Mouse (Mus musculus) kidney, embryonic 14.5 days (tissue): ENCODE measurements around the gene Shank3. TPM values are rescaled to one million over a fixed set of nuclear protein-coding genes. Genes with fewer than 3 reads are reported as not detected.
A peak's percentile ranks its signal among the peaks of the same experiment; 100 is the strongest.

Experiments used
- ATAC-seq: fragments of 200-750 bp; cut with Nextera tagmentation; 2 replicates; pipeline ENCODE4 v1.8.0; 2017; ENCODE audit warnings: moderate number of reproducible peaks, mild to moderate bottlenecking, moderate TSS enrichment, moderate library complexity; ENCODE audit not compliant: low FRiP score, low TSS enrichment
- H3K27ac ChIP-seq: fragments of 300-500 bp; sonication (generic); 2 replicates; pipeline ENCODE4 v1.5.1; 2014; ENCODE audit warnings: low read depth, mild to moderate bottlenecking, low read length, moderate library complexity, mixed read lengths
- H3K27me3 ChIP-seq: fragments of 300-500 bp; sonication (generic); 2 replicates; pipeline ENCODE4 v1.6.1; 2014; ENCODE audit warnings: mild to moderate bottlenecking, low read length; ENCODE audit not compliant: control insufficient read depth, insufficient read depth
- H3K36me3 ChIP-seq: fragments of 300-500 bp; sonication (generic); 2 replicates; pipeline ENCODE4 v1.6.1; 2014; ENCODE audit warnings: low read length, mixed read lengths; ENCODE audit not compliant: control insufficient read depth, insufficient read depth
- H3K4me1 ChIP-seq: fragments of 300-500 bp; sonication (generic); 2 replicates; pipeline ENCODE4 v1.6.1; 2014; ENCODE audit warnings: low read length, mixed read lengths; ENCODE audit not compliant: control insufficient read depth, insufficient read depth
- H3K4me2 ChIP-seq: fragments of 300-500 bp; sonication (generic); replicated peaks from 2 replicates; pipeline ENCODE4 v1.6.1; 2014; ENCODE audit warnings: low read depth, mild to moderate bottlenecking, low read length
- H3K4me3 ChIP-seq: fragments of 300-500 bp; sonication (generic); 2 replicates; pipeline ENCODE4 v1.5.1; 2014; ENCODE audit warnings: mild to moderate bottlenecking, low read length
- H3K9ac ChIP-seq: fragments of 300-500 bp; sonication (generic); 2 replicates; pipeline ENCODE4 v1.6.1; 2014; ENCODE audit warnings: low read depth, mild to moderate bottlenecking, low read length, moderate library complexity
- H3K9me3 ChIP-seq: fragments of 300-500 bp; sonication (generic); 2 replicates; pipeline ENCODE4 v1.6.1; 2016; ENCODE audit warnings: low read length; ENCODE audit not compliant: control insufficient read depth
- WGBS: fragments of 180-500 bp; shearing (Covaris S2); extraction: QIAGEN DNeasy Blood & Tissue Kit; methylation state at CpG from one replicate; pipeline ENCODE4 v1.1.7; 2014; 5-methylcytosine and 5-hydroxymethylcytosine counted together
- polyA plus RNA-seq: library from polyadenylated mRNA; unstranded; fragments of >200 nt; fragmentation: Nextera tagmentation; extraction: Ambion mirVana; gene quantifications from 2 replicates; pipeline ENCODE4 v1.2.1, GENCODE M21; 2014

Gene Shank3
- polyA plus RNA-seq, 1 experiment from 2014 or later = 2.5 TPM

DNA sequence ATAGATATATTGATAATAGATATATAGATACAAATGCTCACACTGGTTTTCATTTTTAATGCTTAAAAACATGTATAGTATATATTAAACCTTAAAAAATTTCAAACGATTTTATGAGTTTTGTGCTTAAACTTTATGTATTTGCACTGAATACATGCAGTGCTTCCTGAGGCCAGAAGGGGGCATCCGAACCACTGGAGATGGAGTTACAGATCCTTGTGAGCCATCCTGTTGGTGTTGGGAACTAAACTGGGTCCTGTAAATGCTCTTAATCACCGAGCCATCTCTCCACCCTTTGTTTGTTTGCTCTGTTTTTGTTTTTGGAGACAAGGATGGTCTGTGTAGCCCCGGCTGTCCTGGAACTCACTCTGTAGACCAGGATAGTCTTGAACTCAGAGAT lies 4.5 kb upstream of the Shank3 start:
- ATAC-seq = no peak
- no peaks in the 10 kb centered on the region for H3K9me3 ChIP-seq
- H3K9ac ChIP-seq = no peak overlapping the region
- WGBS = 84% methylated on average over 4 of the region's 4 CpGs
- H3K4me2 ChIP-seq = no peak overlapping the region
- H3K4me3 ChIP-seq = no peak overlapping the region
- H3K36me3 ChIP-seq = no peaks in the 10 kb centered on the region
- H3K27ac ChIP-seq = no peak overlapping the region
- peaks cover 12% of the 10 kb centered on the region; the same call in 1 of the 2 replicates for H3K4me1 ChIP-seq
- peaks cover 25% of the 10 kb centered on the region for H3K27me3 ChIP-seq

DNA sequence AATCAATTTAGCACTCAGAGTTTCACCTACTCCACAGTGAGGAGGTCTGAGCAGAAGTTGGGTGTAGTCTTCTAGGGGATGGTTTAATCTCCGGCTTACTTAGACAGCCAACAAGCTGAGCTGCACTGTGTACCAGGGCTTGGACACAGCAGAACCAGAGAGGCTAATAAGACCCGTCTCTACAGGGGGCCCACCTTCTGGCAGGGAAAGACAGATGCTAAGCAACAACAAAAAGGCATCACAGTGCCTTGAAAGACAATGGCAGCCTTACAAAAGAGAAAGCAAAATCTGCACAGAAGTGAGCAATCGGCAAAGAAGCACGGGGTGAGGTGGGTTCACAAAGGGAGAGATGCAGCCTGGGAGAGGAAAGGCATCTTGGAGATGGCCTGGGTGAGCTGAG lies 3.3 kb upstream of the Shank3 start:
- peaks cover 16% of the 10 kb centered on the region; the same call in 1 of the 2 replicates for H3K4me1 ChIP-seq
- WGBS = 64% methylated on average over 4 of the region's 4 CpGs
- no peaks in the 10 kb centered on the region for H3K9me3 ChIP-seq
- H3K27me3 ChIP-seq = peaks cover 32% of the 10 kb centered on the region
- no peak overlapping the region for H3K4me3 ChIP-seq
- no peaks in the 10 kb centered on the region for H3K36me3 ChIP-seq
- ATAC-seq = no peak
- no peak overlapping the region for H3K4me2 ChIP-seq
- no peak overlapping the region for H3K9ac ChIP-seq
- H3K27ac ChIP-seq = no peak overlapping the region; the same call in 1 of the 2 replicates

DNA sequence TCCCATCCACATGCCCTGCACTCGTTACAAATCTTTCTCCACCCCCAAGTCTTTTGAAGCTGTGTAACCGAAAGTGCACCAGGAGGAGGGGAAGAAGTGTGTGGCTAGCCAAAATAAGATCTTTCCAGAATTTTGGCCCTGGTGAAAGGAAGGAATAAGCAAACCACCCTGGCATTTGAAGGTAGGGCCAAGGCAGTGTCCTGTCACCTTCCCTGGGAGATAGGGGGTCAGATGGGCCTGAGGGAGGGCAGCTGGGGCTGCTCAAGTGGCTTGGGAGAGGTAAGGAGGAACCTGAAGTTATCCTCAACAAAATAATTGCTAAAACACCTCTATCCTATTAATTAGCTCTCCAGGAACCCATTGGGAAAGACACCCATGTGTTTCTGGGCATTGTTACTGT lies 2.6 kb upstream of the Shank3 start:
- Histone ChIP-seq H3K9me3 (no peaks in the 10 kb centered on the region), H3K4me1 (peaks cover 16% of the 10 kb centered on the region; the same call in 1 of the 2 replicates), H3K4me2 (no peak overlapping the region), H3K9ac (no peak overlapping the region), H3K36me3 (no peaks in the 10 kb centered on the region), H3K4me3 (no peak overlapping the region), H3K27me3 (peaks cover 36% of the 10 kb centered on the region), H3K27ac (peak overlapping the region; percentile 25; the same call in 1 of the 2 replicates)
- no peak for ATAC-seq
- WGBS = 28% methylated on average over 2 of the region's 2 CpGs

GRCm38 (mm10) chr15:89497391-89498048 lies 1.9 kb upstream of the Shank3 start:
- no peak overlapping the region for H3K4me2 ChIP-seq
- H3K27me3 ChIP-seq = peaks cover 36% of the 10 kb centered on the region
- no peaks in the 10 kb centered on the region for H3K9me3 ChIP-seq
- peak overlapping the region; percentile 55; the same call in 1 of the 2 replicates for H3K4me3 ChIP-seq
- no peaks in the 10 kb centered on the region for H3K36me3 ChIP-seq
- H3K9ac ChIP-seq = peak overlapping the region; percentile 78; the same call in 1 of the 2 replicates
- H3K27ac ChIP-seq = peak overlapping the region; percentile 25; the same call in 1 of the 2 replicates
- peak; percentile 9 for ATAC-seq
- H3K4me1 ChIP-seq = peaks cover 16% of the 10 kb centered on the region; the same call in 1 of the 2 replicates
- 23% methylated on average over 4 of the region's 4 CpGs for WGBS

GRCm38 (mm10) chr15:89498049-89498960 lies 1.1 kb upstream of the Shank3 start:
- 4% methylated on average over 40 of the region's 41 CpGs for WGBS
- Histone ChIP-seq H3K4me1 (peaks cover 16% of the 10 kb centered on the region; the same call in 1 of the 2 replicates), H3K27ac (peak overlapping the region; percentile 1; the same call in 1 of the 2 replicates), H3K9me3 (no peaks in the 10 kb centered on the region), H3K36me3 (no peaks in the 10 kb centered on the region), H3K4me2 (peak overlapping the region; percentile 90), H3K9ac (peak overlapping the region; percentile 78), H3K4me3 (peak overlapping the region; percentile 55), H3K27me3 (peaks cover 36% of the 10 kb centered on the region)
- peak; percentile 2; the same call in 1 of the 2 replicates for ATAC-seq

DNA sequence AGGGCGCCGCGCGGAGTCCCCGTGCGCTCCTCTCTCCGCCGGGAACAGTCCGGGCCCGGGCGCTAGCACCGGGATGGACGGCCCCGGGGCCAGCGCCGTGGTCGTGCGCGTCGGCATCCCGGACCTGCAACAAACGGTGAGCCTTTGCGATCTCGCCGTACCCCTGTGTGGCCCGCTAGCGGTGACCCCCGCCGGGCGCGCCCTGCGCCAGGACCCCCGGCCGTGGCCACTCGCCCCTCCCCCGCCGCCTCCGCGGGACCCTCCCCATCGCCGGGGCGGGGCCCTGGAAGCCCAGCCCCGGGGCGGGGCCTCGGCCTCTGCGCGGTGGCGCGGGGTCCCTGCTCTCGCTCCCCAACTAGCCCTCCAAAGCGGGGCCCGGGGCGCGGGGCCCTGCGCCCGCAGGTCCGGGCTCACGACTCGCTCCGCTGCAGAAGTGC lies 379 bp downstream of the Shank3 start:
- peak; percentile 80 for ATAC-seq

GRCm38 (mm10) chr15:89500221-89500791 lies 883 bp downstream of the Shank3 start:
- H3K4me1 ChIP-seq = peaks cover 16% of the 10 kb centered on the region; the same call in 1 of the 2 replicates
- H3K27me3 ChIP-seq = peaks cover 36% of the 10 kb centered on the region
- peak; percentile 36; the same call in 1 of the 2 replicates for ATAC-seq
- peak overlapping the region; percentile 78 for H3K9ac ChIP-seq
- H3K4me3 ChIP-seq = peak overlapping the region; percentile 55
- no peak overlapping the region for H3K27ac ChIP-seq
- no peaks in the 10 kb centered on the region; the same call in 1 of the 2 replicates for H3K36me3 ChIP-seq
- 1% methylated on average over 35 of the region's 35 CpGs for WGBS
- no peaks in the 10 kb centered on the region for H3K9me3 ChIP-seq
- peak overlapping the region; percentile 90 for H3K4me2 ChIP-seq

More for the DNA sequence above, 379 bp downstream of the Shank3 start:
- H3K9me3 ChIP-seq = no peaks in the 10 kb centered on the region
- H3K4me3 ChIP-seq = peak overlapping the region; percentile 55
- WGBS = under 1% methylated on average over 43 of the region's 60 CpGs
- H3K27me3 ChIP-seq = peaks cover 36% of the 10 kb centered on the region
- peak overlapping the region; percentile 90 for H3K4me2 ChIP-seq
- no peak overlapping the region for H3K27ac ChIP-seq
- H3K36me3 ChIP-seq = no peaks in the 10 kb centered on the region; the same call in 1 of the 2 replicates
- H3K4me1 ChIP-seq = peaks cover 16% of the 10 kb centered on the region; the same call in 1 of the 2 replicates
- peak overlapping the region; percentile 78 for H3K9ac ChIP-seq

DNA sequence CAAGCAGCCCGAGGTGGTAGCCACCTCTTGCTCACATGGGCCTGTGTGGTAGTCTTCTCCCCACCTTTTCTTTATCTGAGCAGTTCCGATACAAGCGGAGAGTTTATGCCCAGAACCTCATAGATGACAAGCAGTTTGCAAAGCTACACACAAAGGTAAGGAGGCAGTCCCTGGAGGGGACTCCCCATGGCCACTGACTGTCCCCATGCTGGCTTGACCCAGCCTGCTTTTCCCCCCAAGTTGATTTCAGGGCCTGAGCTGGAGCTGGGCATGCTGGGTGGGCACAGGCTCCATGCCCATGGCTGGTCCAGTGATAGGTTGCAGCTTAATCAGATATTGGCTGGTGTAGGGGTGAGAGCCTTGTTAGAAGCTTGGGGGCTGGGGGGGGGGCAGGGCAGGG lies 1.9 kb downstream of the Shank3 start:
- Histone ChIP-seq H3K9ac (no peak overlapping the region), H3K4me2 (no peak overlapping the region), H3K9me3 (no peaks in the 10 kb centered on the region), H3K36me3 (no peaks in the 10 kb centered on the region; the same call in 1 of the 2 replicates), H3K27me3 (peaks cover 36% of the 10 kb centered on the region), H3K27ac (no peak overlapping the region), H3K4me3 (0 out of 2 replicates have a peak overlapping the region, but pooled peaks have one; percentile 55), H3K4me1 (peaks cover 16% of the 10 kb centered on the region; the same call in 1 of the 2 replicates)
- no peak for ATAC-seq
- 85% methylated on average over 3 of the region's 3 CpGs for WGBS
